Mouse (Mus musculus): Measurements from ENCODE around the gene B3galt5.

DNA sequence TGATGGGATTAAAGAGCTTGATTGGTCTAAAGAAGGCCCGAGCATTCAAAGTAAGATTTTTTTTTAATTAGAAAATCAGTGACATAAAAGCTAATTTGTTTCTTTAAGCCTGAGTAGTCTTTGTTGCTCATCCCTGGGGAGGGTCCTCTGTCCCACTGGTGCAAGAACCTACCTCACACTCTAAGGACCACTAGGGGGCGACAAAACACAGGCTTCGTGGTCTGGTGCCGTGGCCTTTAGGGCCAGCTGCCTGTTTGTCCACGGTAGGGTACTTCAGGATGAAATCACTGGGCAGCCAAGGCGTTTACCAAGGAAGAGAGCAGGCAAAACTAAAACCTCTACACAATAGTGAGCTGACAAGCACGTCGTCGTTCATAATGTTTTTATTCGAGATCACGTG lies 5.2 kb upstream of the B3galt5 start:
- TF ChIP-seq GATA1 (IDR thresholded peaks at IDR 0.05; ENCODE audit: low read length) = no peak
- no peak for TF ChIP-seq TAL1 (IDR thresholded peaks at IDR 0.05; ENCODE audit: low read length)

All from erythroblast, embryonic 14.5 days (primary cell).